Mouse (Mus musculus): ENCODE results near the gene Zfp507. TPM values are rescaled to one million over a fixed set of nuclear protein-coding genes. Genes with fewer than 3 reads are reported as not detected.

The Zfp507 gene
- polyA plus RNA-seq, 1 experiment from 2014 or later, result 21.3 TPM

DNA sequence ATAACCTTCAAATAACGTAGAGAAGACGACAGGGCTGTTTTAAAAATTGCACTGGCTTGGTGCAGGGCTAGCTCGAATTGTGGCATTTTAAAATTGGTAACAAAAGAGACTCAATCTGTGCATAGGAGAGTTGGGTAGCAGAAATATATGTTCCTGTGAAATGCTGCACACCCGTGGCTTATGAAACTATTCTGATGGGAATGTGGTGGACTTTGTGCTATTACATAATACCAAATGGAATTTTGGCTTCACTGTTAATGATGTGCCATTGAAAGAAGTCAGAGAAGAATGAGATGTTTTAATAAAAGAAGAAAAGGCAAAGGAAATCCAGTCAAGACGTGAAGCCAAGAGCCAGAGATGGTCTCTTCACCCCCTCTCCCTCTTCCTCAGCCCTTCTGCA, 18.6 kb upstream of the Zfp507 start:
- H3K27ac ChIP-seq (ENCODE audit: low read depth, low read length), result no peak overlapping the region
- H3K4me2 ChIP-seq (ENCODE audit: low read depth, low read length, severe bottlenecking), result no peak overlapping the region
- no peak overlapping the region for H3K9ac ChIP-seq (ENCODE audit: low read length)
- 78% methylated on average over 5 of the region's 5 CpGs for WGBS
- no peaks in the 10 kb centered on the region for H3K4me1 ChIP-seq (replicated peaks; ENCODE audit: control insufficient read depth, insufficient read depth, low read length)
- ATAC-seq (replicated peaks; ENCODE audit: low FRiP score), result no peak
- H3K4me3 ChIP-seq (ENCODE audit: low read depth, low read length), result no peak overlapping the region
- H3K36me3 ChIP-seq (ENCODE audit: control insufficient read depth, insufficient read depth, low read length), result no peaks in the 10 kb centered on the region
- DNase-seq (ENCODE audit: low spot score), result no peak
- H3K27me3 ChIP-seq (ENCODE audit: control insufficient read depth, insufficient read depth, low read length), result no peaks in the 10 kb centered on the region
- no peaks in the 10 kb centered on the region for H3K9me3 ChIP-seq (ENCODE audit: control insufficient read depth, low read length)

DNA sequence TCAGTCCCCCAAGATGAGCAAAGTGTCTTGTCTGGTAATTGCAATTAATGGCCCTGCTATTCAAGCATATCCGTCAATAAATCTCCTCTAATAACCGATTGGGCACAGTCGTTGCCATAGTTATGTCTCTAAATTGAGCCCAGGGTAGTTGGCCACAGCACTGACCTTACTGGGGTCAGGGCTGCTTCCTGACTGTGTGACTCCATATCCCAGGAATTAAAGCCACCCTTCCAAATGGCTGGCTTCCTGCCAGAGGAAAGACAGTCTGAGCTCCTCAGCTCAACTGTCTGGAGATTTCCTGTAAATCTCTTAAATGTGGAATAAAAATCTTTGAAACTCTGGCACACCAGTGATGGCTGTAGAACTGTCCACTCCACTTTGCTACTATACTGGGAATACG, 16.7 kb upstream of the Zfp507 start:
- whole genome bisulfite sequencing, result 86% methylated on average over 4 of the region's 4 CpGs
- no peaks in the 10 kb centered on the region for H3K36me3 ChIP-seq (ENCODE audit: control insufficient read depth, insufficient read depth, low read length)
- H3K27ac ChIP-seq (ENCODE audit: low read depth, low read length), result no peak overlapping the region
- H3K9ac ChIP-seq (ENCODE audit: low read length), result no peak overlapping the region
- DNase-seq (ENCODE audit: low spot score) (no peak), ATAC-seq (replicated peaks; ENCODE audit: low FRiP score) (no peak)
- H3K27me3 ChIP-seq (ENCODE audit: control insufficient read depth, insufficient read depth, low read length), result no peaks in the 10 kb centered on the region
- no peak overlapping the region for H3K4me3 ChIP-seq (ENCODE audit: low read depth, low read length)
- H3K4me1 ChIP-seq (replicated peaks; ENCODE audit: control insufficient read depth, insufficient read depth, low read length), result no peaks in the 10 kb centered on the region
- no peaks in the 10 kb centered on the region for H3K9me3 ChIP-seq (ENCODE audit: control insufficient read depth, low read length)
- H3K4me2 ChIP-seq (ENCODE audit: low read depth, low read length, severe bottlenecking), result no peak overlapping the region

DNA sequence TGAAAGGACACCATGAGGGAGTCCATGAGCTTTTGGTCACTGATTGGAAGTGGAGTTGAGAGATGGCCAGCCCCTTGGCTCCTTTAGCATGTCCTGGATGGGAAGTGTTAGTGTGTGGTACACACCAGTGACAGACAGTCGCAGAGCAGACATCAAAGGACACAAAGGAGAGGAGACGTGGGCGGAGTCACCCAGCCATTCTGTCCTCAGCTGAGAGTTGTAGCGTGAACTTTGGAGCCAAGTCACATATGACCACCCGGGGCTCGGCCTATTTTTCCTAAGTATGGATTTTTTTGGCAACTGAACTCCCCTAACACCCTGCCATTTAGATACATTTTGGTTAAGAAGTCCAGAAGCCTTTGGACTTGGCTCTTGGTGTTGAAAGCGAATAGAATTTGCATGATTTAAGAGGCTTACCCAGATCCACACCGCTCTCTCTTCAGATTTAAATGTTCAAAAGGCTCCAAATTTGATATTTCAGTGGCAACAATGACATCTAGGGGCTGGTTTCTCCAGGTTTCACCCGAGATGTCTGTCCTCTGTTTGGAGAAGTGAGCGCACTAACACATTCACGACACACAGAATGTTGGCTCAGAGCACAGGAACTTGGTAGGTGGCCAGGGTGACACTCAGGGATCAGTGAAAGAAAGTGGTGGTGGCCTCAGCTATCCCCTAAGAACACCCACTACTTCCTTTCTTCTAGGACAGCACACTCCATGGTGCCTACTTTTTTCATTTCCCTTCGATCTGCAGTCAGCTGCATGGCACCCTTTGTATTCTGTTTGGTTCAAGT, 12.2 kb upstream of the Zfp507 start:
- DNase-seq (ENCODE audit: low spot score) (no peak), ATAC-seq (replicated peaks; ENCODE audit: low FRiP score) (no peak)
- 85% methylated on average over 12 of the region's 12 CpGs for WGBS
- Histone ChIP-seq H3K4me1 (replicated peaks; ENCODE audit: control insufficient read depth, insufficient read depth, low read length) (no peaks in the 10 kb centered on the region), H3K4me3 (ENCODE audit: low read depth, low read length) (no peak overlapping the region), H3K27me3 (ENCODE audit: control insufficient read depth, insufficient read depth, low read length) (no peaks in the 10 kb centered on the region), H3K27ac (ENCODE audit: low read depth, low read length) (no peak overlapping the region), H3K36me3 (ENCODE audit: control insufficient read depth, insufficient read depth, low read length) (no peaks in the 10 kb centered on the region), H3K9me3 (ENCODE audit: control insufficient read depth, low read length) (no peaks in the 10 kb centered on the region), H3K4me2 (ENCODE audit: low read depth, low read length, severe bottlenecking) (no peak overlapping the region), H3K9ac (ENCODE audit: low read length) (no peak overlapping the region)

DNA sequence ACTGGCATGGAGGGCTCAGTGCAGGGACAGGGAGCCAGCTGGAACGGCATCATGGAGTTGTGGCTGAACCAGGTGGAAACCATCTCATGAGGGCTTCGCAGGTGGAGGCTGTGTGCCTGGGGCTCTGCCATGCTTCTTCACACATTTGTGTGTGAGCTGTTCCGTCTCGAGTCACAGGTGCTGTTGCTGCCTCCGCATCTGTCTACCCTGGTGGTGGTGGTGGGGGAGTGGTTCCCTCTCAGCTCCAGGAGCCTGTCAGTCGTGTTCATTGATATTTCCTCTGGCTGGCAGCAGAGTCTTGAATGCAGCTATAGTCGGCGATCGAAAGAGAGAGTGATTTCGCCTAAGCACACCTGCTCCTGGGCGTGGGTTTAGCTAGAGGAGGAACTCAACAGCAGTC, 10.5 kb upstream of the Zfp507 start:
- Histone ChIP-seq H3K36me3 (ENCODE audit: control insufficient read depth, insufficient read depth, low read length) (no peaks in the 10 kb centered on the region), H3K9ac (ENCODE audit: low read length) (no peak overlapping the region), H3K9me3 (ENCODE audit: control insufficient read depth, low read length) (no peaks in the 10 kb centered on the region), H3K4me1 (replicated peaks; ENCODE audit: control insufficient read depth, insufficient read depth, low read length) (no peaks in the 10 kb centered on the region), H3K27ac (ENCODE audit: low read depth, low read length) (no peak overlapping the region), H3K4me2 (ENCODE audit: low read depth, low read length, severe bottlenecking) (no peak overlapping the region), H3K4me3 (ENCODE audit: low read depth, low read length) (no peak overlapping the region), H3K27me3 (ENCODE audit: control insufficient read depth, insufficient read depth, low read length) (no peaks in the 10 kb centered on the region)
- 90% methylated on average over 11 of the region's 11 CpGs for WGBS
- no peak for ATAC-seq (replicated peaks; ENCODE audit: low FRiP score)
- DNase-seq (ENCODE audit: low spot score), result no peak

DNA sequence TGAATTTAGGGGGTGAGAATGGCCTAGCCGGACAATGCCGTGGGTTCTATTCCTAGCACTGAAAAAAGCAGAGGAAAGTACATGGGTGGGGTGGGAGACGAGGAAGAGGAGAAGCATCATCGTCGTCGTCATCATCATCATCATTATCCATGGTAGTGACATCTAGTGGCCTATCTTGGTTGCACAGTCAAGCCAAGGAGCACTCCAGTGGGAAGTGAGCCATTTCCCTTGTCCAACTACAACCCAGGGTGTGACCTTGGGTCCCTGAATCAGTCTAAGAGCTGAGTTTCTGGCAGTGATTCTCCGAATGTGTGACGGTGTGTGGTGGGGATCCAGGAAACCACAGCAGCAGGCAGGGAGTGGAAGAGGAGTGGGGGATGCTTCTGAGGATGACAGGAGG, 7.9 kb upstream of the Zfp507 start:
- DNase-seq (ENCODE audit: low spot score) (no peak), ATAC-seq (replicated peaks; ENCODE audit: low FRiP score) (no peak)
- Histone ChIP-seq H3K9me3 (ENCODE audit: control insufficient read depth, low read length) (no peaks in the 10 kb centered on the region), H3K4me3 (ENCODE audit: low read depth, low read length) (no peak overlapping the region), H3K4me2 (ENCODE audit: low read depth, low read length, severe bottlenecking) (no peak overlapping the region), H3K36me3 (ENCODE audit: control insufficient read depth, insufficient read depth, low read length) (no peaks in the 10 kb centered on the region), H3K9ac (ENCODE audit: low read length) (no peak overlapping the region), H3K27ac (ENCODE audit: low read depth, low read length) (no peak overlapping the region), H3K27me3 (ENCODE audit: control insufficient read depth, insufficient read depth, low read length) (no peaks in the 10 kb centered on the region), H3K4me1 (replicated peaks; ENCODE audit: control insufficient read depth, insufficient read depth, low read length) (no peaks in the 10 kb centered on the region)
- WGBS, result 55% methylated on average over 8 of the region's 8 CpGs

DNA sequence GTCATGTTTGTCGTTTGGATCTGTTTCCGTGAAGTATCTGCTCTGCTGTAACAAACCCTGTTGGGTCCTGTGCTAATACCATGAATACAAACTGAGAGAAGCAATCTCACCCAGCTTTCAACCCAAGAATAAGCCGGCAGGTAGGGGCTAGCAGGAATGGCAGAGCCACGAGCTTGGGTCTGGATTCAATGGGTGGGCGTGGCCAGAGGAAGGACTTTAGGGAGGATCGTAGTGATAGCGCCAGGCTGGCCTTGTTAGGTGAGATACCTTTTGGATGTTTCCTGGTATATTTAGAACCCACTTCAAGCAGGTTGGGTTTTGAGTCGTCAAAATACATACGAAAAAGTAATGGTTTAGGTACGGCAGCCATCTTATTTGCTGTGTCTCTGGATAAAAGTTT, 1.4 kb upstream of the Zfp507 start:
- H3K36me3 ChIP-seq (ENCODE audit: control insufficient read depth, insufficient read depth, low read length), result peaks cover 3% of the 10 kb centered on the region; the same call in 1 of the 2 replicates
- no peaks in the 10 kb centered on the region; the same call in 1 of the 2 replicates for H3K4me1 ChIP-seq (replicated peaks; ENCODE audit: control insufficient read depth, insufficient read depth, low read length)
- H3K27ac ChIP-seq (ENCODE audit: low read depth, low read length), result no peak overlapping the region
- 81% methylated on average over 10 of the region's 10 CpGs for WGBS
- DNase-seq (ENCODE audit: low spot score) (no peak), ATAC-seq (replicated peaks; ENCODE audit: low FRiP score) (no peak)
- H3K4me3 ChIP-seq (ENCODE audit: low read depth, low read length), result no peak overlapping the region
- H3K4me2 ChIP-seq (ENCODE audit: low read depth, low read length, severe bottlenecking), result no peak overlapping the region
- H3K27me3 ChIP-seq (ENCODE audit: control insufficient read depth, insufficient read depth, low read length), result no peaks in the 10 kb centered on the region
- H3K9ac ChIP-seq (ENCODE audit: low read length), result no peak overlapping the region
- no peaks in the 10 kb centered on the region for H3K9me3 ChIP-seq (ENCODE audit: control insufficient read depth, low read length)

DNA sequence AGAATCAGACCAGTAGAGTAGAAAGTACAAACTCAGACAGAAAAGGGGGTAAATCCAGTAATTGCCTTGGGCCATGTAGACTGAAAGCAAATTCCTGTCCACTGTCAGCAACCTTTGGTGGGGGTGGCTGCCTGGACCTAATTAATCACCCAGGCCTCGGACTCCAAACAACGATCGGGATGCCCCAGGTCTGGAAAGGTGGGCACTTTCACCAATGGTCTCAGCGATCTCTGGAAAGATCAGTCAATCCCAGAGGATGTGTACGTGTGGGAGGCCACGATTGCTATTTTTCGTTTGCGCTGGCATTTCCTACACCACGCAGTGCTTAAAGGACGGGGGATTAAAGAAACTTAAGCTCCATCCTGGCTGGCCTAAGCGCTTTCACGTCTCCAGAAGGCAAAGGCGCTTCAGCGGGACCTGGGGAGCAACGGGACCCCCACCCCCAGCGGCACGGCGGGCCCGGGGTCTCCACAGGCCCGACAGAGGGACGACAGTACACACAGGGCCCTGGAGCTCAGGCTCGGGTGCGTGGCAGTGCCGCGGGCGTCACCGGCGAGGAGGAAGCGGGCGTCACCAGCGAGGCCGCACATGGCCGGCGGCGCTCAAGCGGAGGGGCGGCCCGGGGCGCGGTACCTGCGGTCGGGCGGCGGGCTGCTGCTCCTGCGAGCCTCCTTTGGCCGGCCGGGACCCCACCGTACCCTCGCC, 450 bp downstream of the Zfp507 start:
- DNase-seq (ENCODE audit: low spot score), result no peak
- H3K36me3 ChIP-seq (ENCODE audit: control insufficient read depth, insufficient read depth, low read length), result peaks cover 3% of the 10 kb centered on the region; the same call in 1 of the 2 replicates
- H3K9ac ChIP-seq (ENCODE audit: low read length), result peak overlapping the region; percentile 97
- peak; percentile 88 for ATAC-seq (replicated peaks; ENCODE audit: low FRiP score)
- peak overlapping the region; percentile 81 for H3K27ac ChIP-seq (ENCODE audit: low read depth, low read length)
- H3K4me3 ChIP-seq (ENCODE audit: low read depth, low read length), result peak overlapping the region; percentile 81
- H3K9me3 ChIP-seq (ENCODE audit: control insufficient read depth, low read length), result no peaks in the 10 kb centered on the region
- H3K27me3 ChIP-seq (ENCODE audit: control insufficient read depth, insufficient read depth, low read length), result no peaks in the 10 kb centered on the region
- H3K4me1 ChIP-seq (replicated peaks; ENCODE audit: control insufficient read depth, insufficient read depth, low read length), result no peaks in the 10 kb centered on the region; the same call in 1 of the 2 replicates
- H3K4me2 ChIP-seq (ENCODE audit: low read depth, low read length, severe bottlenecking), result peak overlapping the region; percentile 60
- under 1% methylated on average over 42 of the region's 49 CpGs for WGBS

DNA sequence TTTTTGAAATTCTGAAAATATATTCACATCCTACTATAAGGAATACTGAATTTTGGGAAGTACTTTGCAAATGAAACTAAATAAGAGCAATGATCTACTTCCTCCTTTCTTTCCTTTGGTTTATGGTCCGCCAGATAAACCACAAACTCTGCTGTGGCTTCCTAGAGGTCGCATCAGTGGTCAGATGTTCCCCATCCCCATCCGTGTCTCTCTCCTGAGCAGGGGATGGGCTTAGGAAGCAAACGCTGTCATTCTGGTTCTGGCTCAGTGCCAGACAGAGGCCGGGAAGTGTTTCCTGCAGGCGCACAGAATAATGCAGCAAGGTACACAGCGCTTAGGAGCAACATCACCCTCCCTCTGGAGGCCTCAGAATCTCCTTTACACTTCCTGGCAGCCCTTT, 6.7 kb downstream of the Zfp507 start:
- H3K9me3 ChIP-seq (ENCODE audit: control insufficient read depth, low read length), result no peaks in the 10 kb centered on the region
- peaks cover 16% of the 10 kb centered on the region; the same call in 1 of the 2 replicates for H3K36me3 ChIP-seq (ENCODE audit: control insufficient read depth, insufficient read depth, low read length)
- H3K4me1 ChIP-seq (replicated peaks; ENCODE audit: control insufficient read depth, insufficient read depth, low read length), result no peaks in the 10 kb centered on the region; the same call in 1 of the 2 replicates
- no peak overlapping the region for H3K9ac ChIP-seq (ENCODE audit: low read length)
- WGBS, result 87% methylated on average over 7 of the region's 7 CpGs
- no peak overlapping the region for H3K27ac ChIP-seq (ENCODE audit: low read depth, low read length)
- DNase-seq (ENCODE audit: low spot score) (no peak), ATAC-seq (replicated peaks; ENCODE audit: low FRiP score) (no peak)
- no peak overlapping the region for H3K4me3 ChIP-seq (ENCODE audit: low read depth, low read length)
- no peak overlapping the region for H3K4me2 ChIP-seq (ENCODE audit: low read depth, low read length, severe bottlenecking)
- no peaks in the 10 kb centered on the region for H3K27me3 ChIP-seq (ENCODE audit: control insufficient read depth, insufficient read depth, low read length)

All from forebrain, embryonic 11.5 days (tissue).